Mouse (Mus musculus): ENCODE results near the gene Arl16. TPM values are rescaled to one million over a fixed set of nuclear protein-coding genes. Genes with fewer than 3 reads are reported as not detected.

Gene Arl16
- total RNA-seq, 2 experiments from 2014 or later = 11.4 to 11.8 TPM

DNA sequence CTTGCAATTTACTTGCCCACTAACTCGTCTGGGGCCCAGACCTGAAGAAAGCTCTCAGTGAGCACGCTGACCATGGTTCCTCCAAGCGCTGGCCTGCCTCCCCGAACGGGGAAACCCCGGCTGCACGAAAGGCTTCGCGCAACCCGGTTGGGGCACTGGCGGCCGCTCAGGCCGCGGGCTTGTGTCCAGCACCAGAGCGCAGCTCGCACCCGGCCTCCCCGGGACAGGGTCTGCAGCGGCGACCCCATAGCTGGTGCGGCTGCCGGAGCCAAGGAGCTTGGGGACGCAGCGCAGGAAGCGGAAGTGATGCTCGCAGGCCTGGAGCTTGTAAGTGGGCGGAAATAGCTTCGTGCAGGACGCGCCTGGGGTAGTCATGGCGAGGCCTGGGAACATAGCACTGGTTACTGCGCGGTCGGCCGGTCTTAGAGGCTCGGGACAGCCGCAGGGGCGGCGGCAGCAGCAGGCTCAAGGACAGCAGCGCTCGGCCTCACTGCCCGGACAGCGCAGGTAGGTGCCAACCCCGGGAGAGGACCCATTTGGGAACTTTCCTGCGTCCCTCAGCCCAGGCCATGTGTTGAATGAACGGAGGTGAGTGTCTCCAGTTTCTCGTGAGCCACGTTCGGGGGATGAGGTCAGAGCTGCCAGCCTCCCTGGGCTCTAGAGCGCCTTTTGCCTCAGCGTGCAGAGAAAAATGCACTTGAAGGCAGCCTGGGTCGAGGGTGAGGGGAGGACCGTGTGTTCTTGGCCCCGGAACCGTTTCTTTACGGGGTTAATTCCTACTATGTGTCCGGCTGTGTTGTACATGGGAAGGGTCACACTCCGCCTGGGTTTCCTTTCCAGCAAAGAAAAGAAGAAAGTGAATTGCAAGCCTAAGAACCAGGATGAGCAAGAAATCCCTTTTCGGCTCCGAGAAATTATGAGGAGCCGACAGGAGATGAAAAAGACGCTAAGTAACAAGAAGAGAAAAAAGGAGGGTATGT lies 9.3 kb downstream of the Arl16 start, which contains the start of the genes Oxld1 and Ccdc137:
Gene Oxld1 (minus strand): TSS at position 297 of the 980 bp plus-strand sequence.
Gene Ccdc137 (plus strand): TSS at position 344 of the 980 bp plus-strand sequence.
- intact Hi-C loops (cut with DNase I; ENCODE audit: low total_unique reads) = no loop called here
- DNase-seq = peak; percentile 76

DNA sequence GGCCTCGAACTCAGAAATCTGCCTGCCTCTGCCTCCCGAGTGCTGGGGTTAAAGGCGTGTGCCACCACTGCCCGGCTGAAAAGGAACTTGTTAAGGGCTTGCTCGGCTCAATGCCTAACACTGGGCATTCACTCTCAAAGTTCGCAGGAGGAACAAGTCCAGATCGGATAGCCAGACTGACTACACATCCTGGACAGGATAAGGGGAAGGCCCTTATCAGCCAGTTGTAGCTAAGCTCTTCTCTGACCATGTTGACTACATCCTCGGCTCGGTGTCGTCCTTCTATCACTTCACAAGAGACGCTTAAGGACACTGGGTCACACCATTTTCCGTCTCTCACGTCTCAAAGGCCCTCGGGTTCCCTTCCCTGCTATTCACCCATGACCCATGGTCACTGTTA lies 10.0 kb downstream of the Arl16 start:
- intact Hi-C loops (cut with DNase I; ENCODE audit: low total_unique reads) = no loop called here
- no peak for DNase-seq

DNA sequence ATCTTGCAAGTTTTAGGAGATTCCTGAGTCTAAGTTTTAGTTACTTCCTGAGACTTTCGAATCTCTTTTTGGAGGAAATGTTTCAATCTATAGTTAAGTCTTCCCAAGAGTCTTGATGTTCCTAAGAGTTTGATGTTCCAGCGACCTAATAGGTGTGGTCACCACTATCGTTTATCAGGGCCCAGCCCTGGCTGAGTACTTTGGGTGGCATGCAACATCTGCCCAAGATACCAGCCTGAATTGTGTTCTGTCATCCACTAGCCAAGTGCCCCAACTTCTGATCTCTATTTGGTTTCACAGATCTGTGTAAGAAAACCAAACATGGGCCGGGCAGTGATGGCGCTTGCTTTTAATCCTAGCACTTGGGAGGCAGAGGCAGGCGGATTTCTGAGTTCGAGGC lies 12.0 kb downstream of the Arl16 start:
- no peak for DNase-seq
- intact Hi-C loops (cut with DNase I; ENCODE audit: low total_unique reads) = no loop called here

DNA sequence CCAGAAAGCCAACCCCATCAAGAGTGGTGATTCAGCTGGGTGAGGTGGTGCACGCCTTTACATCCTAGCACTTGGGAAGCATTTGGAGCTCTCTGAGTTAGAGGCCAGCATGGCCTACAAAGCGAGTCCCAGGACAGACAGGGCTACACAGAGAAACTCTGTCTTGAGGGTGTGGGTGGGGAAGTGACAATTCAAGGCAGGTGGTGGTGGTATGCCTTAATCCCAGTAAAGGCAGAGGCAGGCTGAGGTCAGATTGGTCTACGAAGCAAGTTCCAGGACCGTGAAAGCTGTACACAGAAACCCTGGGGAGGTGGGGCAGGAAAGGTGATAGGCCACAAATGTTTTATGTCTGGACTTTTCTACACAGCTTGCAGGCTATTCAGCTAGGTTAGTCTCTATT lies 12.4 kb downstream of the Arl16 start:
- intact Hi-C loops (cut with DNase I; ENCODE audit: low total_unique reads) = no loop called here
- no peak for DNase-seq

DNA sequence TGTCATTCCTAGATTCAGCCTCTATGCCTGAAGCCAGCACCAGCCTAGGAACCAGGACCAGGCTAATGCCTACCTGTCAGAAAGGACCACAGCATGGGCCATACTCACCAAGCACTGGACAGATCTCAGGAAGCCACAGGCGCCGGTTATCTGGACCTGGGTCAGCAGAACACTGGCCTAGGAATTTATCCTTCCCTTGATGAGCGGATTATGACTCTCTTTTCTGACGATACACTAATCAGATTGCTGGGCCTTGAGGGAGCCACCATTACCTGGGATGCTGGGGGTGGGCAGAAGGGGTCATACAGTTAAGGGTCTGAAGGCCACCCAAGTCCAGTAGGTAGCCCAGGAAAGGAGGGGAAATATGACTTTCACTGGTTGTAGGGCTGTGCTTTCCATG lies 14.1 kb downstream of the Arl16 start, which contains the start of gene Pde6g:
Gene Pde6g (minus strand): TSS at position 195 of the 400 bp plus-strand sequence.
- intact Hi-C loops (cut with DNase I; ENCODE audit: low total_unique reads) = no loop called here
- DNase-seq = no peak

DNA sequence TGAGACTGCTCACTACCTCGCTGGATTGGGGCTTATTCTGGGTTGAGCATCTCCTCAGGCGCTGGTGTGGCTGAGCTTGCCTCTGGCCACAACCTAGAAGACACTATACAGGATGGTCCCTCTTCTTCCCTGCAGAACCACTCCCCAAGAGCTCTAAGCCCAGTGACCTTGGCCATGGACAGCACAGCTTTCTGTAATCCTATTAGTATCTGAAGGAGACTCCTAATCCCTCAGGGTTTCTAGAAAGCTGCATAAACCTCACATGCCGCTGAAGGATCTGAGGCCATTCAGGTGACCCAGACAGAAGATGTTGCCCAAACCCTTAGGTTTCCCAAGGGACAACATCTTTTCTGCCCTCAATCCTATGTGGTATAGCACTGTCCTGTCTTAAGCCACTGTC lies 15.2 kb downstream of the Arl16 start:
- no peak for DNase-seq
- intact Hi-C loops (cut with DNase I; ENCODE audit: low total_unique reads) = no loop called here

DNA sequence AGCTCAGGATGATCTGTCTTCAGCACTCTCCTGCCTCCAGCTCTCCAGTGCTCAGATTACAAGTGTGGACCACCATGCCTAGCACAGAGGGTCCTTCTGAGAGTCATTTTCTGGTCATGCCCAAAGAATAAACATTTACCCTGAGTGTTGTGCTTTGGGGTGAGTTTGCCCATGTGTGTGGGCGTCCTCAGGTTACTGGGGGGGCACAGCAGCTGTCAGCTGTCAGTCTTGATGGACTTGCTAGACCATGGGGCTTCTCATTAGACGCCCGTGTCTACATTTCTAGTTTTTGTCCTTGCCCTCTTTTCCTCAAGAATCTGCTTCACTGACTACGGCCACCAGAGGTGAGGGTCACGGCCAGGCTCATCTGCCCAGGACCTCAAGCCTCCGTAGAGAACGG lies 20.2 kb downstream of the Arl16 start:
- intact Hi-C loops (cut with DNase I; ENCODE audit: low total_unique reads) = no loop called here
- no peak for DNase-seq

DNA sequence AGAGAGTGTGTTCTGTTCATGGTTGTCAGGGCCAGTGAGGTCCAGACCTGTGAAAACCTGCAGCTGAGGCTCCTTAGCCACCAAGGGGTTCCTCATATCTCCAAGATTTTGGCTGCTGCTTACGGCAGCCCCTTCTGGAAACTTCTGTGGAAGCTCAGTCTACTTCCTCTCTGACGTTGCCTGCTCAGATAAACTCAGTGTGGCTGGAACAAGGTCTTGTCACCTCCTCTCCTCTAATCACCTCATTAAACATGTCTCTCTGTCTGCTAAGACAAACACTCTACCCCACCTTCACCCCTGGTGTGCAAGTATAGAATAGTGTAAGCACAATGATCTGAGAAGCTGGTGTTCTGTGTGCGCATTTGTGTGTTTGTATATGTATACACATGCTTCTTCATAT lies 21.9 kb downstream of the Arl16 start:
- DNase-seq = no peak
- intact Hi-C loops (cut with DNase I; ENCODE audit: low total_unique reads) = no loop called here

DNA sequence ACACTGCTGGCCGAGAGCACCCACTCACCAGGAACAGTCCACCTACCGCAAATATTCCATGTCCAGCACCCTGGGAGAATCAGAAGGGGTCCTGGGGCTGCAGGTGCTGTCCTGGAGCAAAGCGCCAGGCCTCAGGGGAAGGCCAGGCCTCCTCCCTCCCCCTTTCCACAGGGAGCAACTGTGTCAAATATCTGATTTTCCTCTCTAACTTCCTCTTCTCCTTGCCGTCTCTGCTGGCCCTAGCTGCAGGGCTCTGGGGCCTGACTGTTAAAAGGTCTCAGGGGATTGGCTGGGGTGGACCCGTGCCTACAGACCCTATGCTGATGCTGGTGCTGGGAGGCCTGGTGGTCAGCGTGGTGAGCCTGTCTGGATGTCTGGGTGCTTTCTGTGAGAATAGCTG lies 23.3 kb downstream of the Arl16 start:
- no peak for DNase-seq
- intact Hi-C loops (cut with DNase I; ENCODE audit: low total_unique reads) = no loop called here

DNA sequence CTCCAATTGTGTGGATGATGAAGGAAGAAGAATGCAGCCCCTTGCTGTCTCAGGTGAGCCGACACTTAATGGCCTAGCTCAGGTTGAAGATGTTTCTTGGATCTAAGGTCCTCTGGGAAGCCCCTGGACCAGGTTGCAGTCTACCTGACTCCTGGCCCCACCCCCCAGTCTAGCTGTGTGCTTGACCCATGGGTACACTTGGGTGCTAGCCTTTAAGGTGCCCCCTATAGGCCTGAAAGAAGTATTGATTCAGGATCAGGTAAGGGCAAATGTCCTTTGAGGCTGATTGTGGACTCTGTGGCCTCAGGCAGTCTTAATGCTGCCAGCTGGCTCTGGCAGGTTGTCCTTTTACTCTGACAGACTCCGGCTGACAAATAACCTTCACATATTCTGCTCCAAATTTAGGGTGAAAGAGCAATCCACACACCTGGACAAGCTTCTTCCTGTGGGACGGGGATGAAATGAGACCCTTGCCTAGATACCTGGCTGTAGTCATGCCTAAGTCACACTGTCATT lies 24.6 kb downstream of the Arl16 start:
- intact Hi-C loops (cut with DNase I; ENCODE audit: low total_unique reads) = no loop called here
- no peak for DNase-seq

DNA sequence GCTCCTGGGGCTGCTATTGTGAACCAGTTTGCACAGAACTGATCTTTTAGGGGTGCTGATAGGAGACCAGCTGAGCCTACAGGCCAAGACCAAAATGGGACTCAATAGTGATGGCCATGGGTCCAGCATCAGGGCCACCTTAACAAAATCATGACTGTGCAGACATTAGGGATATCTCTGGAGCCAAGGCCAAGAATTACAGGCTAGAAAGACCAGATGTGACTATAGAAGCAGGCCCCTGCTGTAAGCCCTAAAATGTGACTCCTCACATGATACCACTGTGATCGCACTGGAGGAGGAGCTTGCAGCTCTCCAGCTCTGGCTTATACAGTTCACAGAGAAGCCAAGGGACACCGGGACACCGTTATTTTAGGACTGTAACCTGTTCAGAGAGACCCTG lies 25.1 kb downstream of the Arl16 start, which contains the start of gene Tspan10:
Gene Tspan10 (plus strand): TSS at position 301 of the 400 bp plus-strand sequence.
- intact Hi-C loops (cut with DNase I; ENCODE audit: low total_unique reads) = no loop called here
- no peak for DNase-seq

DNA sequence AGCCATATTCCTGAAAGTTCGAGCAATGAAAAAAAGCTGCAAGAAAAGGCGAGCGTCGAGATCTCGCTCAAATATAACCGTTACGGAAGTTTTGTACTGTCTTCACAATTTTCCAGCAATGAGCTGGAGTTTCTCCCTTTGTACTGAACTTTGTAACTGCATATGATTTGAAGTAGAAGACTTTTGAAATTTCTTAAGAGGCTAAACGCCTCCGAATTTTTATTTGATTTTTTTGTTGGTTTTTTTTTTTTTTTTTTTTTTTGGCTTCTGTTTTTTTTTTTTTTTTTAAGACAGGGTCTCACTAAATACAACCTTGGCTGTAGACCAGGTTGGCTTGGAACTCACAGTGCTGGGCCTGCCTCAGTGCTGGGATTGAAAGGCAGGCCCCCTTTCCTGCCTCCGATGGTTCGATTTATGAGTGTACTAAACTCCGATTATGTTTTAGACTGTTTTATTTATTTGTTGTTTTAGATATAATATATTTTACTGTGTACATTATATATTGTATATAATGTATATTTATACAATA lies 29.5 kb downstream of the Arl16 start:
- no peak for DNase-seq
- intact Hi-C loops (cut with DNase I; ENCODE audit: low total_unique reads) = no loop called here

DNA sequence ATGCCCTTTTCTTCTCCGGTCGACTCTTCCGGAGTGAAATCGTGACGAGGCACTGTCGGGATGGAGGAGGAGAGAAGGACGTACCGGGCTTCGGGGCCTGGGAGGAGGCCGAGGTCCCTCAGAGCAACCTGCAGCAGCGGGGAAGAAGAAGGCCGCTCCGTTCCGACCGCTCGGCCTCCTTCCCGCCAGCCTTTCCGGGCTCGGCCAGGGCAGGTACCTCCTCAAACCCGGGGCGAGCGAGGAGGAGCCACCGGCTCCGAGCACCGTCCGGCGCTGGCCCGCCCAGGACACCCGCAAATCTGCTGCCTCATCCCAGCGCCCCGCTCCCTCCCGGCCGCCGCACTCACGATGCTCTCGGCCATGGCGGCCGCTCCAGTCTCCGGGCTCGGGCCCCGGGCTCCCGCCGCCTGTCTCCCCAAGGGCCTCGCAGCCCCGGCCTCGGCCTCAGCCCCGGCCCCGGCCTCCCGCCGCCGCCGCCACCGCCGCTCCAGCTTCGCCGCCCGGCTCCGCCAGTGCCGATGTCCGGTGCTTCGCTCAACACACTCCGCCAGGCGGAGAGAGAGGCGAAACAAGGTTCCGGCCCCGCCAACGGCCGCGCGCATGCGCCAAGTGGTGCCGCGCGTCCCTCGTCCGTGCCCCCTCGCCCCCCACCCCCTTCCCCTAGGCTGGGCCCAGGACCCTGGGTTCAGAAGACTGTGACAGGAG lies 30.1 kb downstream of the Arl16 start, which contains the start of gene Nploc4:
Gene Nploc4 (minus strand): TSS at position 557 of the 705 bp plus-strand sequence.
- intact Hi-C loops (cut with DNase I; ENCODE audit: low total_unique reads) = no loop called here
- DNase-seq = peak; percentile 88

DNA sequence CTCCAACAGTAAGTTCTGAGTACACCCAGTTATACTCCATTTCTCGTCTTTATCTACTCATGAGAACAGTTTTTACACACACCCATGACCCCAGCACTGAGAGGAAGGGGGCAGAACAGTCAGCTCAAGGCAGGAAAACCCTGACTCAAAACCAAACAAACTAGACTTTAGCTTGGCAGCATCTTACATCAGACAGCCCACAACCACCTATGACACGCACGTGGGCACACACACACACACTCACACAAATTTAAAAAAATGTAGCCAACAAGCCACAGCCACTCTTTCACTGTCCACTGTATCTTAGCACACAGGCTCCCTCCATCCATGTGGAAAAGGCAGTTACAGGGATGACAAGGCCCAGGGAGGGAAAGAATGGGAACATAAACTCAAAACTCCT lies 40.7 kb downstream of the Arl16 start:
- intact Hi-C loops (cut with DNase I; ENCODE audit: low total_unique reads) = no loop called here
- no peak for DNase-seq

DNA sequence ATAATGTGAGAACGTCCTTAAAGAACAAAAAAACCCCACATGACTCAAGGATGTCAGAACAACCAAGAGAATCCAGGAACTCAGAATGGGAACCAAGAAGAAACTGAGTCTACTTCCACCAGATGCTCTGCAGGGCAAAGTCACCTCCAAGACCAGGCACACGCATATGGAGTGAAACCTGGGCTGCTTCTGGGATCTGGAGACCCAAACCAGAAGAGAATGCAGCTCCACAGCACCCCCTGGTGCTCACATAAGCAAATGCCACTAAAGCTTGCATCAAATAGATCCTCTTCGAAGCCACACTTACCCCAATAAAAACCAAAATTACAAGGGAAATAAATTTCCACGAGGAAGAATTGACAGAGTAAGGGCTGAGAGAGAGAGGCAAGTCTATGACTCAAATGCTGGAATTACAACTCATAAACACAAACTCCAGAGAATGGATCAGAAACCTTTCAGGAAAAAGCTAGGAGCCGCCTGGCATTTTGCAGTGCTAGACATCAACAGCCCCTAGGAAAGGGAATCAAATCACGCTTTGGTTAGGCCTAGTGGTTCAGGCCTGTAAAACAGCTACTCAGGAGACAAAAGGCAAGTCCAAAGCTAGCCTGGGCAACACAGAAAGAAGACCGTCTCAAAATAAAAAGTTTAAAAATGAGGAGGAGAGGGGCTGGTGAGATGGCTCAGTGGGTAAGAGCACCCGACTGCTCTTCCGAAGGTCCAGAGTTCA lies 43.7 kb downstream of the Arl16 start:
- peak; percentile 49 for DNase-seq
- intact Hi-C loops (cut with DNase I; ENCODE audit: low total_unique reads) = no loop called here

DNA sequence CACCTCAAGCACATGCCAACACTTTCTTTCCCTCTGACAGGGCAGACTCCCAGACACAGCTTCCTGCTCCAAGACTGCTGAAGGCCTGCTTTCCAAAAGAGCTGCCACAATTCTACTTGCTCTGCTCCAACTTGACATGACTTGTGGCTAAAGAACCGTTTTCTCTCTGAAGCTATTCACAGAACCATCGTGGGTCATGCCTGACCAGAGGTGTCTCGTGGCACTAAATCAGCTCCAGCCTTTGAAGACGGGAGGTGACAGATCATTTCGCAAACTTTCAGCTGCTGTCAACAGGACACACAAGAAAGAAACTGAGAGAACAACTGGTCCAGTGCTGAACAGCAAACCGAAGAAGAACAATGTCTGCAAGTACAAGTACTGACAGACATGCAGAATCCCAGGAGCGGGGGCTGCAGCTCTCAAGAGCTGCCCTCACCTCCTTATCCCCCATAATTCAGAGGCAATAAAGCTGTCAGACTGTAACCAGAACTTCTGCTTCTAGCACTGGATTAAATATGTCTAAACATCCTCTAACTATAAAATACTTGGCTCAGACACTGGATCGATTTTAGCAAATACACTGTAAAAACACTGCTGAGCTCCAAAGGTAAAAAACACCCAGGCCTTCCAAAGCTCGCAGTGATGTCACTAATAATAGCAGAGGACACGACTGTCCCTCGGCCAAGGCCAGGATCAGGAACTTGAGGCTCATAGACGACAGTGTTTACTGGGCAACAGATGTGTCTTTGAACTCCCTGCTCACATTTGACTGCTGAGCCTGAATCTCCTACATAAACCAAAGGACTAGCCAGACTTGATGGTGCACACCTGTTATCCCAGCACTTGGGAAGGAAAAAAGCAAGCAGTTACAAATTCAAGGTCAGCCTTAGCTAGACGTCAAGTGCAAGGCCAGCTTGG lies 44.5 kb downstream of the Arl16 start:
- intact Hi-C loops (cut with DNase I; ENCODE audit: low total_unique reads) = no loop called here
- no peak for DNase-seq

DNA sequence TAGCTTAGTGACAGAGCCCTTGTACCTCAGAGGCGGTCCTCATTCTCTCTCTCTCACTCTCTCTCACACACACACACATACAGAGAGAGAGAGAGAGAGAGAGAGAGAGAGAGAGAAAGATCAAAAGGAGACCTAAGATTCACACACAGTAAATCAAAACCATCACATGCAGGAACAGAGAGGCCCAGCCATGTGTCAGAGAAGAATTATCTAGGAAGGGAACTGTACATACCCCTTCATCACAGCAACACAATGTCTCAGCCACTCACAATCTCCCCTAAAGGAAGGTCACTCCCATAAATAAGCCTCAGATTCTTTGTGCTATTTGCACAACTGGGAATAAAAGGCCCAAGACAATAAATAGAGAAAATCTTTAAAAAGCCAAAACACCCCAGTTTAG lies 48.8 kb downstream of the Arl16 start:
- intact Hi-C loops (cut with DNase I; ENCODE audit: low total_unique reads) = no loop called here

DNA sequence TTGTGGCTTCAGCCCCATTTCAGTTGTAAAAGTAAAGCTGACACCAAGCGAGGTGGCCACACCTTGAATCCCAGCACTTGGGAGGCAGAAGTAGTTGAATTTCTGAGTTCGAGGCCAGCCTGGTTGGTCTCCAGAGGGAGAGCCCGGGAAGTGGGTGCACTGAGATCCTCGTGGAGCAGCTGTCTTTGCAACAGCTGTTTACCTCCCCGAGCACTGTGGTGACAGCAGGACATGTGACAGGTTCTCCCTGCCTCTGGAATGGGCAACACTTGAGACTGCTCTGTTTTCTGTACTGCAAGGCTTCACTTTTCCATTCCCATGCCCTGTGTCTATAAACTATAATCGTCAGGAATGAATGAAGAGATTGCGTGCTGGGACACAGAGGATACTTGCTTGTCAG lies 49.6 kb downstream of the Arl16 start:
- DNase-seq = no peak
- intact Hi-C loops (cut with DNase I; ENCODE audit: low total_unique reads) = no loop called here

More for the DNA sequence above, 48.8 kb downstream of the Arl16 start:
- no peak for DNase-seq
